Mouse (Mus musculus): Measurements from ENCODE around the gene Prkcb. TPM values are rescaled to one million over a fixed set of nuclear protein-coding genes. Genes with fewer than 3 reads are reported as not detected.

Gene Prkcb
- polyA plus RNA-seq, 1 experiment, result 2.3 TPM

GRCm38 (mm10) chr7:122432401-122432800 is 143.8 kb downstream of the Prkcb start:
- Histone ChIP-seq H3K4me1 (ENCODE audit: control insufficient read depth, insufficient read depth, low read length) (no peaks in the 10 kb centered on the region), H3K9ac (ENCODE audit: low read depth, poor library complexity, severe bottlenecking) (no peak overlapping the region), H3K36me3 (ENCODE audit: control insufficient read depth, insufficient read depth, low read length, poor library complexity, severe bottlenecking) (no peaks in the 10 kb centered on the region), H3K27me3 (ENCODE audit: control insufficient read depth, insufficient read depth, low read length, poor library complexity, severe bottlenecking) (no peaks in the 10 kb centered on the region), H3K9me3 (replicated peaks; ENCODE audit: control insufficient read depth, insufficient read depth, low read length, poor library complexity, severe bottlenecking) (no peaks in the 10 kb centered on the region), H3K27ac (ENCODE audit: insufficient read depth, low read length) (no peak overlapping the region), H3K4me3 (ENCODE audit: low read depth, low read length) (no peak overlapping the region)
- TF ChIP-seq POLR2A (IDR thresholded peaks at IDR 0.05; ENCODE audit: insufficient read depth, low read length), result no peak
- no peak for TF ChIP-seq EP300 (IDR thresholded peaks at IDR 0.05; ENCODE audit: insufficient read depth, low read depth, low read length)
- TF ChIP-seq CTCF (IDR thresholded peaks at IDR 0.05; ENCODE audit: low read depth, low read length), result no peak

DNA sequence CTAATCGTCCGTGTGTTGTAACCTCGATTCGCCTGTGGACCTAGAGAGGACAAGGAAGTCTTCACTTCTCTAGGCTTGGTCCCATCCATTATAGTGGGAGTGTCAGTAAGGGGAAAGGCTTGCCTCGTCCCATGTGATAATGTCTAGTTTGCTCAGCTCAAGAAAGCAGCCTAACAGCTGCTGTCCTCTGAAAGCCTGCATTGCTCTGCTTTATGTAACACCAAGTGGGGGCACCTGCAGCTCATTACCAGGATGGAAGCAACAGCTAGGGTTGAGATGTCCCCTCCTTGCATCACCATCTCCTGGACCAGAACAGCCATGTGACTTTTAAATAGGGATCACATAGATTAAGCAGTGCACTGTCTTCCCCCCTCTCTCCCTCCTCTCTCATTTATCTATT is 144.8 kb downstream of the Prkcb start:
- Histone ChIP-seq H3K27me3 (ENCODE audit: control insufficient read depth, insufficient read depth, low read length, poor library complexity, severe bottlenecking) (no peaks in the 10 kb centered on the region), H3K4me1 (ENCODE audit: control insufficient read depth, insufficient read depth, low read length) (no peaks in the 10 kb centered on the region), H3K9me3 (replicated peaks; ENCODE audit: control insufficient read depth, insufficient read depth, low read length, poor library complexity, severe bottlenecking) (no peaks in the 10 kb centered on the region), H3K9ac (ENCODE audit: low read depth, poor library complexity, severe bottlenecking) (no peak overlapping the region), H3K4me3 (ENCODE audit: low read depth, low read length) (no peak overlapping the region), H3K36me3 (ENCODE audit: control insufficient read depth, insufficient read depth, low read length, poor library complexity, severe bottlenecking) (no peaks in the 10 kb centered on the region), H3K27ac (ENCODE audit: insufficient read depth, low read length) (no peak overlapping the region)
- no peak for TF ChIP-seq POLR2A (IDR thresholded peaks at IDR 0.05; ENCODE audit: insufficient read depth, low read length)
- no peak for TF ChIP-seq CTCF (IDR thresholded peaks at IDR 0.05; ENCODE audit: low read depth, low read length)
- TF ChIP-seq EP300 (IDR thresholded peaks at IDR 0.05; ENCODE audit: insufficient read depth, low read depth, low read length), result no peak

GRCm38 (mm10) chr7:122434941-122435340 is 146.4 kb downstream of the Prkcb start:
- TF ChIP-seq CTCF (IDR thresholded peaks at IDR 0.05; ENCODE audit: low read depth, low read length) (no peak), POLR2A (IDR thresholded peaks at IDR 0.05; ENCODE audit: insufficient read depth, low read length) (no peak), EP300 (IDR thresholded peaks at IDR 0.05; ENCODE audit: insufficient read depth, low read depth, low read length) (no peak)
- Histone ChIP-seq H3K27me3 (ENCODE audit: control insufficient read depth, insufficient read depth, low read length, poor library complexity, severe bottlenecking) (no peaks in the 10 kb centered on the region), H3K27ac (ENCODE audit: insufficient read depth, low read length) (no peak overlapping the region), H3K36me3 (ENCODE audit: control insufficient read depth, insufficient read depth, low read length, poor library complexity, severe bottlenecking) (no peaks in the 10 kb centered on the region), H3K4me1 (ENCODE audit: control insufficient read depth, insufficient read depth, low read length) (no peaks in the 10 kb centered on the region), H3K4me3 (ENCODE audit: low read depth, low read length) (no peak overlapping the region), H3K9ac (ENCODE audit: low read depth, poor library complexity, severe bottlenecking) (no peak overlapping the region), H3K9me3 (replicated peaks; ENCODE audit: control insufficient read depth, insufficient read depth, low read length, poor library complexity, severe bottlenecking) (no peaks in the 10 kb centered on the region)

DNA sequence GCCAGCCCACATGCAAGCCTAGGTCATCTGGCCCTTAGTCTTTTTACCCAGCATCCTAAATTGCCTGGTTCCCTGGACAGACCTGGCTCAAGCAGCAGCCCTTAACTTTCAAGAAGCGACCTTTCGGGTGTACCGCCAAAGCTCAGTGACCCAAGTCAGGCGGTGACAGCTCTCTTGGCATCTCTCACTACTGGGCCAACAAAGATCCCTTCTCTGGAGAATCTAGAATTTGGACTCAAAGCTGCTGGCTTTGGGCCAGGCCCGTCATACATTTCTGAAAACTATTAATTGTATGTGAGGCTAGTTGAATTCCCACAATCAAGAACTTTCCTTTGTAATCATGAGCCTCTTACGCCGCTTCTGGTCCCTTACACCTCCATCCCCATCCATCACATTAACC is 147.0 kb downstream of the Prkcb start:
- no peaks in the 10 kb centered on the region for H3K27me3 ChIP-seq (ENCODE audit: control insufficient read depth, insufficient read depth, low read length, poor library complexity, severe bottlenecking)
- H3K9ac ChIP-seq (ENCODE audit: low read depth, poor library complexity, severe bottlenecking), result no peak overlapping the region
- H3K4me3 ChIP-seq (ENCODE audit: low read depth, low read length), result no peak overlapping the region
- no peaks in the 10 kb centered on the region for H3K4me1 ChIP-seq (ENCODE audit: control insufficient read depth, insufficient read depth, low read length)
- no peak overlapping the region for H3K27ac ChIP-seq (ENCODE audit: insufficient read depth, low read length)
- no peak for TF ChIP-seq EP300 (IDR thresholded peaks at IDR 0.05; ENCODE audit: insufficient read depth, low read depth, low read length)
- no peak for TF ChIP-seq CTCF (IDR thresholded peaks at IDR 0.05; ENCODE audit: low read depth, low read length)
- no peak for TF ChIP-seq POLR2A (IDR thresholded peaks at IDR 0.05; ENCODE audit: insufficient read depth, low read length)
- no peaks in the 10 kb centered on the region for H3K9me3 ChIP-seq (replicated peaks; ENCODE audit: control insufficient read depth, insufficient read depth, low read length, poor library complexity, severe bottlenecking)
- H3K36me3 ChIP-seq (ENCODE audit: control insufficient read depth, insufficient read depth, low read length, poor library complexity, severe bottlenecking), result no peaks in the 10 kb centered on the region

DNA sequence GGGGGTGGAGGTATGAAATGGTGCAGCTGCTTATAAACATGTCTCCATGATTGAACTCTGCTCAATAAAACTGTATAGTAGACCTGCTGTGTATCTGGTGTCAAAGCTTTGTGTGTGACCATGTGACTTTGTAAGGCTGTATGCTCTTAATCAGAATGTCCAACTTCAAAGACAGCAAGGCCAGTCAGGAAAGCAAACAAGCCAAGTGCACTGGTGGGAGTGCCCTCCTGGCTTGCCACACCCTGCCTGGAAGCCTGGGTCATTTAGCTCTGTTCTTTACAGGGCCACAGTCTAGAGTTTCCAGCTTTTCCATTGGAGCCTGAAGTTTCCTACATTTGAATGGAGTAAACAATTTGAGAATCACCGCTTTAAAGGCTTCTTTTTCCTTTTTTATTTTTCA is 148.8 kb downstream of the Prkcb start:
- Histone ChIP-seq H3K9me3 (replicated peaks; ENCODE audit: control insufficient read depth, insufficient read depth, low read length, poor library complexity, severe bottlenecking) (no peaks in the 10 kb centered on the region), H3K9ac (ENCODE audit: low read depth, poor library complexity, severe bottlenecking) (no peak overlapping the region), H3K4me3 (ENCODE audit: low read depth, low read length) (no peak overlapping the region), H3K27ac (ENCODE audit: insufficient read depth, low read length) (no peak overlapping the region), H3K36me3 (ENCODE audit: control insufficient read depth, insufficient read depth, low read length, poor library complexity, severe bottlenecking) (no peaks in the 10 kb centered on the region), H3K4me1 (ENCODE audit: control insufficient read depth, insufficient read depth, low read length) (no peaks in the 10 kb centered on the region), H3K27me3 (ENCODE audit: control insufficient read depth, insufficient read depth, low read length, poor library complexity, severe bottlenecking) (no peaks in the 10 kb centered on the region)
- TF ChIP-seq POLR2A (IDR thresholded peaks at IDR 0.05; ENCODE audit: insufficient read depth, low read length) (no peak), EP300 (IDR thresholded peaks at IDR 0.05; ENCODE audit: insufficient read depth, low read depth, low read length) (no peak), CTCF (IDR thresholded peaks at IDR 0.05; ENCODE audit: low read depth, low read length) (no peak)

DNA sequence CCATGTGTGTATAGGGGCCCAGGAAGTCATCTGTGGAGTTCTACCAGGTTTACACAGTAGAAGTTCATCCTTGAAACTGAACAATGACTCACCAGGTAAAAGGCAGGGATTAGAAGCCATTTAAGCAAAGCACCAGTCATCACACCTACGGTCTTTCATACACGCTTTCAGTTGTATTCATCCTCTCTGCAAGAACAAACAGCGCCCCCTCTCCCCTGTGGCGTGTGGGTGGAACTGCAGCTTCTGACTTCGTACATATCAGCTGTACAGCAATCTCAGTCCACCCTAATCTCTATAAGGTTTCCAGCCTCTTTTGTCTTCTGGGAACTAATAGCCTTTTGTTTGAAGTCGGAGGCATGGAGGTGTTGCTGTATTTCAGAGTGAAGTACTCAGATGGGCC is 156.5 kb downstream of the Prkcb start:
- H3K27me3 ChIP-seq (ENCODE audit: control insufficient read depth, insufficient read depth, low read length, poor library complexity, severe bottlenecking), result no peaks in the 10 kb centered on the region
- H3K4me3 ChIP-seq (ENCODE audit: low read depth, low read length), result no peak overlapping the region
- no peaks in the 10 kb centered on the region for H3K9me3 ChIP-seq (replicated peaks; ENCODE audit: control insufficient read depth, insufficient read depth, low read length, poor library complexity, severe bottlenecking)
- H3K4me1 ChIP-seq (ENCODE audit: control insufficient read depth, insufficient read depth, low read length), result no peaks in the 10 kb centered on the region
- H3K27ac ChIP-seq (ENCODE audit: insufficient read depth, low read length), result no peak overlapping the region
- no peaks in the 10 kb centered on the region for H3K36me3 ChIP-seq (ENCODE audit: control insufficient read depth, insufficient read depth, low read length, poor library complexity, severe bottlenecking)
- no peak overlapping the region for H3K9ac ChIP-seq (ENCODE audit: low read depth, poor library complexity, severe bottlenecking)
- TF ChIP-seq CTCF (IDR thresholded peaks at IDR 0.05; ENCODE audit: low read depth, low read length), result peak; percentile 69
- no peak for TF ChIP-seq EP300 (IDR thresholded peaks at IDR 0.05; ENCODE audit: insufficient read depth, low read depth, low read length)
